Mouse (Mus musculus) neural tube, embryonic 15.5 days (tissue): Measurements from ENCODE around the gene Shmt2. TPM values are rescaled to one million over a fixed set of nuclear protein-coding genes. Genes with fewer than 3 reads are reported as not detected.
A peak's percentile ranks its signal among the peaks of the same experiment; 100 is the strongest.

Experiments
- ATAC-seq: fragments of 200-750 bp; cut with Nextera tagmentation; 2 replicates; pipeline ENCODE4 v1.8.0; 2017; ENCODE audit warnings: mild to moderate bottlenecking, moderate TSS enrichment, moderate library complexity; ENCODE audit not compliant: low FRiP score
- H3K27ac ChIP-seq: fragments of 300-500 bp; sonication (generic); replicated peaks from 2 replicates; pipeline ENCODE4 v1.5.1; 2015; ENCODE audit warnings: mild to moderate bottlenecking, inconsistent platforms
- H3K27me3 ChIP-seq: fragments of 300-500 bp; sonication (generic); replicated peaks from 2 replicates; pipeline ENCODE4 v1.6.1; 2015; ENCODE audit warnings: inconsistent platforms
- H3K36me3 ChIP-seq: fragments of 300-500 bp; sonication (generic); 2 replicates; pipeline ENCODE4 v1.6.1; 2015; ENCODE audit warnings: inconsistent platforms
- H3K4me1 ChIP-seq: fragments of 300-500 bp; sonication (generic); 2 replicates; pipeline ENCODE4 v1.6.1; 2015; ENCODE audit warnings: inconsistent platforms
- H3K4me2 ChIP-seq: fragments of 300-500 bp; sonication (generic); 2 replicates; pipeline ENCODE4 v1.6.1; 2015; ENCODE audit warnings: inconsistent platforms, mild to moderate bottlenecking, moderate library complexity
- H3K4me3 ChIP-seq: fragments of 300-500 bp; sonication (generic); replicated peaks from 2 replicates; pipeline ENCODE4 v1.5.1; 2015; ENCODE audit warnings: mild to moderate bottlenecking, inconsistent platforms
- H3K9ac ChIP-seq: fragments of 300-500 bp; sonication (generic); replicated peaks from 2 replicates; pipeline ENCODE4 v1.6.1; 2015; ENCODE audit warnings: mild to moderate bottlenecking, inconsistent platforms
- H3K9me3 ChIP-seq: fragments of 300-500 bp; sonication (generic); replicated peaks from 2 replicates; pipeline ENCODE4 v1.6.1; 2016; ENCODE audit warnings: inconsistent platforms
- WGBS: fragments of 180-500 bp; shearing (Covaris S2); methylation state at CpG from one replicate; pipeline ENCODE4 v1.1.7; 2015; ENCODE audit warnings: mixed read lengths; 5-methylcytosine and 5-hydroxymethylcytosine counted together
- polyA plus RNA-seq: library from polyadenylated mRNA; unstranded; fragments of >200 nt; fragmentation: Nextera tagmentation; extraction: Ambion mirVana; gene quantifications from 2 replicates; pipeline ENCODE4 v1.2.1, GENCODE M21; 2015

Gene Shmt2
- 50.4 and 69.9 TPM in 2 replicates for polyA plus RNA-seq

DNA sequence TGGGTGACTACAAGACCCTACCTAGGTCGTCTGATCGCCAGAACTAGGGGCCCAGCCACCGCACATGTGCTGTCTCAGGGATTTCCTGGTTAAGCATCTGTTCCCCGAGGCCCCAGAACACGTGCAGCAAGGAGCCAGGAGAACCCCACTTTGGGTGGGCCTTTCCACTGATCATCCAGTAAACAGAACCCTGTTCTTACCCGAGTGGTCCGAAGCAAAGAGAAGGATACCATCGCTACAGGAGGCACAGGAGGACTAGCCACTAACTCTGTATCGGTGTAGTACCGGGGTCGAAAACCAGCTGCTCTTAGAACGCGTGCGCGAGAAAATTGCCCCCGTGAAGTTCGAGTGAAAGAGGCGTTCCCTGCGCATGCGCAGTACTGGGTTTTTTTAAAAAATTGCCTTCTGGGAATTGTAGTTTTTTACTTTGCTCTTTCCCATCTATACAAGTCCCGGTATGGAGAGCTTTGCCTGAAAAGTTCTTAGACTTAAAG, at the start of gene Shmt2:
Gene Shmt2 (minus strand): TSS at position 357 of the 494 bp plus-strand sequence.
- ATAC-seq, result peak; percentile 58
- Histone ChIP-seq H3K4me1 (peaks cover 56% of the 10 kb centered on the region), H3K4me3 (peak within 1 kb of the TSS; percentile 61), H3K9me3 (no peaks in the 10 kb centered on the region), H3K4me2 (peak within 1 kb of the TSS; percentile 92), H3K27me3 (peaks cover 15% of the 10 kb centered on the region), H3K27ac (peak within 1 kb of the TSS; percentile 54), H3K9ac (peak within 1 kb of the TSS; percentile 54), H3K36me3 (peaks cover 13% of the 10 kb centered on the region)
- under 1% methylated on average over 21 of the region's 21 CpGs for WGBS

DNA sequence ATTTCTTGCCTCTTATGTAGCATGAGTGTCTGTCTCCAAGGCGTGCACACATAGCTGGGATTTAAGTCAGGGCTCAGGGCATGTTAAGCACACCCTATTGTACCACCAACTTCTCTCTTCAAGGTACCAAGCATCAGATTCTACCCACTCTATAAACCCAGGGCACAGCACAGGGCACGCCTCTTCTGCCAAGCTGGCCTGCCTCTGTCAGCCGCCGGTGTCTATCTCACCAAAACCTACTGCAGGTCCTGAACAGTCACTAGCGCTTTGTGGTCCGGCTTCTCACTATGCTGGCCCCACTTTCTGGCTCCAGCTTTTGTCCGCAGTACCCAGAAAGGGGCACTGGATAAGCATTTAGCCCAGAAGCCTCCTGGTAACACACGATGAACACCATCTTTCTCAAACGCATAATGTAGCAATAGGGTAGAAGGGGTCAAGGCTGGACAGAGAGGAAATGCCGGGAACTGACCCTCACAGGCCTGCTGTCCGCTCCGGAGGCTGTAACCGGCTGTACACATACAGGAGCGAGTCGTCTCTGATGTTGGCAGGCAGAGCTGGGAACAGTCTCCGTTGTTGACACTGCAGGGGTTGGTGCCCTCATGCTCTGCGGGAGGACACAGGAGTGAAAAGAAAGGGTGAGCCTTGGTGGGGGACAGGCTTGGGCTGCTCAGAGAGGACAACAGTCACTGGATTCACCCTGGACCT, 48.8 kb upstream of the Shmt2 start:
- H3K27ac ChIP-seq, result no peak overlapping the region
- no peaks in the 10 kb centered on the region for H3K4me1 ChIP-seq
- H3K4me3 ChIP-seq, result no peak overlapping the region
- 94% methylated on average over 17 of the region's 17 CpGs for WGBS
- no peak overlapping the region for H3K4me2 ChIP-seq
- ATAC-seq, result no peak
- peaks cover 90% of the 10 kb centered on the region for H3K36me3 ChIP-seq
- H3K9ac ChIP-seq, result no peak overlapping the region
- no peaks in the 10 kb centered on the region for H3K9me3 ChIP-seq
- H3K27me3 ChIP-seq, result no peaks in the 10 kb centered on the region

DNA sequence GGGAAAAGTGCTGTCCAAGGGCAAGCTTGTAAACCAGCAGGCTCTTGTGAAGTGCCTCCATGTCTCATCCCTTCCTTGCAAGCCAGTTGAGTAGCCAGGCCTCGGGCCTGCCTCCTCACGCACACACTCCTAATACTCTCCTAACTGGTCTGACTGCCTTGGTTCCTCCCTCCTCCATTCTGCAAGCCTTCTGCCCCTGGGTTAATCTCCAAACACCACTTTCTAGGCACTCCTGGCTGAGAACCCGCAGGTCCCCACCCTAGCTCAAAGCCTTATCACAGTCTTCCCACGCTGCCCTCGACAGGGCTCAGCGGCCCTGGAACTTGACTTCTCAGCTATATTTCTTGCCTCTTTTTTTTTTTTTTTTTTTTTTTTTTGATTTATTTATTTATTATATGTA, 48.1 kb upstream of the Shmt2 start:
- H3K4me2 ChIP-seq, result no peak overlapping the region
- H3K36me3 ChIP-seq, result peaks cover 88% of the 10 kb centered on the region
- no peak for ATAC-seq
- no peaks in the 10 kb centered on the region for H3K27me3 ChIP-seq
- 86% methylated on average over 6 of the region's 6 CpGs for WGBS
- H3K9me3 ChIP-seq, result no peaks in the 10 kb centered on the region
- H3K4me3 ChIP-seq, result no peak overlapping the region
- no peaks in the 10 kb centered on the region for H3K4me1 ChIP-seq
- H3K9ac ChIP-seq, result no peak overlapping the region
- H3K27ac ChIP-seq, result no peak overlapping the region

DNA sequence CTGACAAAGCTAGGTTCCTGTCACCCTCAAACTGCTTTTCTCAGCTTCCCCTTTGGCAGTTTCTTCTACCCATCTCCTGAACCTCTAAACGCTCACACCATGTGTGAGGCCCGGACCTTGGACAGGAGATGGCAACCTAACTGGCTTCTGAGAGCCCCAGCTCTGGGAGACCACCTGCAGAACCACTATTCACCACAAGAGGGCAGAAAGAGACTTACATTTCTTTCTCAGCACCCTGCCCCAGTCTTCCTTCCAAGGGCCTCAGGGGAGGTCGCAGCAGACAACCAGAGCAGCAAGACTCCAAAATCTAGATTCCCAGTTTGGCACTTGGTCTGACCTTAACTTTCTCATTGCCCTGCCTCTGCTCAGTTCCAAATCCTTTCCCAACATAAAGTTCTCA, 47.2 kb upstream of the Shmt2 start:
- H3K36me3 ChIP-seq, result peaks cover 82% of the 10 kb centered on the region
- WGBS, result 29% methylated on average over 3 of the region's 3 CpGs
- no peak overlapping the region for H3K9ac ChIP-seq
- peak; percentile 52; the same call in 1 of the 2 replicates for ATAC-seq
- no peaks in the 10 kb centered on the region for H3K27me3 ChIP-seq
- no peak overlapping the region for H3K4me2 ChIP-seq
- no peak overlapping the region for H3K4me3 ChIP-seq
- no peaks in the 10 kb centered on the region for H3K9me3 ChIP-seq
- no peak overlapping the region for H3K27ac ChIP-seq
- H3K4me1 ChIP-seq, result no peaks in the 10 kb centered on the region

DNA sequence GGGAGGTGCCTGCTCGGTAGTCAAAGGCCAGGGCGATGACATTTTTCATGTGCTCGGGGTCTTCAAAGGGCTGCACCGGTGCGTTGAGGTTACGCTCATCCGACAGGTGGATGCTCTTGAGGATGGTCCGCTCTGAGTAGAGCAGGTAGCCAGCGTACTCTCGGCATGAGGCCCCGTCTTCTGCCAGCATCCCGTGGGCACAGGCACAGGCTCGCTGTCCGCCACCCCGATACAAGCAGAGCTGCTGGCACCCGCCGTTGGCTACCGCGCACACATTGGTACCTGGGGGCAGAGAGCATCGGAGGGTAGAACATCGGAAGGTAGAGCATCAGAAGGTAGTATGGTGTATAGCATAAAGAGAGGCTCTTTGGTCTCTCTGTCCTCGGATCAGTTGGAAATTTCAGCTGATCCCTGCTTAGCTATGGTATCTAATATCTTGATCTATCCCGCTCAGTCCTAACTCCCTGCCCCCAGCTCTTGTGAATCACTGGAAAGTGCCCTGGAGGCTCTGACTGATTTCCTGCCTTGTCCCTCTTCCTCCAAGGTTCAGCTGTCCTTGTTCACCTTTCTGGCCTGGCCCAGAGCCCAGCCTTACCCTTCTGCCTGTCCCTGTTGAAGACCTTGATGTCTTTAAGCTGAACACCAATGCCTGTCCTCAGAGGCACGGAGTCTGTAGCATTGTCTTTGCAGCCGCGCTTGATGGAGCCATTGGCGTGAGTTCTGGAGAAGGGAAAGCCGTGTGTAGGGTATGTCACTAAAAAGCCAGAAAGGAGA, 44.5 kb upstream of the Shmt2 start:
- H3K27me3 ChIP-seq, result no peaks in the 10 kb centered on the region
- H3K9me3 ChIP-seq, result no peaks in the 10 kb centered on the region
- H3K4me2 ChIP-seq, result no peak overlapping the region
- H3K4me1 ChIP-seq, result no peaks in the 10 kb centered on the region
- 93% methylated on average over 28 of the region's 28 CpGs for WGBS
- no peak overlapping the region for H3K27ac ChIP-seq
- H3K4me3 ChIP-seq, result no peak overlapping the region
- no peak for ATAC-seq
- H3K9ac ChIP-seq, result no peak overlapping the region
- H3K36me3 ChIP-seq, result peaks cover 82% of the 10 kb centered on the region

DNA sequence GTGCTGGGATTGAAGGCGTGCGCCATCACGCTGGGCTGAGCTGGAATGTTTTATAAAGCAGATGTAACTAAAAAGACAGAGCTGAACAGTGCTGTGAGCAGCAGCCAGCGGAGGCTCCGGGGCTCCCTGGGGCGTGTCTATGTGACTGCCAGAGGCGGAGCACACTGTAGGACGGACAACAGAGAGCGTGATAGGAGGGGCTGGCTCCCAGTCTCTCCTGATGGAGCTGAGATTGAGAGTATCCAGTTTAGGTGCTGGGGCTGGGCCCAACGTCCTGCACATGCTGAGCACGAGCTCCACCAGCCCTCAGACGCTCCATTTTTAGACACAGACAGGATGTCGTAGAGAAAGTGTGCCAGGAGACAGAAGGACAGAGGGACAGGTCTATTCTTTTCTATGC, 42.1 kb upstream of the Shmt2 start:
- no peak for ATAC-seq
- WGBS, result 51% methylated on average over 13 of the region's 13 CpGs

DNA sequence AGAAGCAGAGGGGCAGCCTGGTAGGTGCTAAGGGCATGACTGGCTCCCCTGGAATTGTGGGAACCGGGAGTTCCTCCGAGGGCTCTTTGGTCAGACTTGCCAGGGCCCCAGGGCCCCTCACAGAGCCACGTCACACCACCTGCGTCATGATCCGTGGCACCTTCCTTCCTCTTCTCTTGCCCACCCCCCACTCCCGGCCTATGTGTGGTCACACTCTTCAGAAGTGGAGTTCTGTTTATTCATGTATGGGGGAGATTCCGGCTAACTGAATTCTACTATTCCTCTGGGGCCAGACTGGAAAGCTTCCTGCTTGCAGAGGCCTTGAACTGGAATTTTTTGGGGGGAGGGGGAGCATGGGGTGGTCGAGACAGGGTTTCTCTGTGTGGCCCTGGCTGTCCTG, 41.6 kb upstream of the Shmt2 start:
- no peak overlapping the region for H3K27ac ChIP-seq
- no peak for ATAC-seq
- 85% methylated on average over 8 of the region's 8 CpGs for WGBS

More for the DNA sequence above, 42.1 kb upstream of the Shmt2 start:
- H3K9me3 ChIP-seq, result no peaks in the 10 kb centered on the region
- H3K4me3 ChIP-seq, result no peak overlapping the region
- H3K4me1 ChIP-seq, result no peaks in the 10 kb centered on the region
- no peaks in the 10 kb centered on the region for H3K27me3 ChIP-seq
- peaks cover 87% of the 10 kb centered on the region for H3K36me3 ChIP-seq
- H3K27ac ChIP-seq, result no peak overlapping the region
- no peak overlapping the region for H3K4me2 ChIP-seq
- H3K9ac ChIP-seq, result no peak overlapping the region

DNA sequence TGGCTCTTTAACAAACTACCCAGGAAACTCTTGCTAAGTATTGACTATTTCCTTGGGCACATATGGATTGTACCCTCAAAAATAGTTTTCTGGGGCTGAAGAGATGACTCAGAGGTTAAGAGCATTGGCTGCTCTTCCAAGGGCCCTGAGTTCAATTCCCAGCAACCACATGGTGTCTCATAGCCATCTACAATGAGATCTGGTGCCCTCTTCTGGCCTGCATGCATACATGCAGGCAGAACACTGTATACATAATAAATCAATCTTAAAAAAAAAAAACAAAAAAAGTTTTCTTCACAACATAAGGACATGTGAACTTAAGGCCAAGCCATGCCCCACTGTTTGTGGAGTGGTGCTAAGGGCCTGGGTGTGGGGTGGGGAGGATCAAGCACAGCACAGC, 38.9 kb upstream of the Shmt2 start:
- no peaks in the 10 kb centered on the region for H3K9me3 ChIP-seq
- H3K4me1 ChIP-seq, result no peaks in the 10 kb centered on the region
- ATAC-seq, result no peak
- H3K4me3 ChIP-seq, result no peak overlapping the region
- no peak overlapping the region for H3K4me2 ChIP-seq
- no peak overlapping the region for H3K9ac ChIP-seq
- no peaks in the 10 kb centered on the region for H3K27me3 ChIP-seq
- H3K27ac ChIP-seq, result no peak overlapping the region
- H3K36me3 ChIP-seq, result peaks cover 90% of the 10 kb centered on the region

More for the DNA sequence above, 41.6 kb upstream of the Shmt2 start:
- Histone ChIP-seq H3K4me1 (no peaks in the 10 kb centered on the region), H3K36me3 (peaks cover 87% of the 10 kb centered on the region), H3K9ac (no peak overlapping the region), H3K4me2 (no peak overlapping the region), H3K27me3 (no peaks in the 10 kb centered on the region), H3K4me3 (no peak overlapping the region), H3K9me3 (no peaks in the 10 kb centered on the region)

DNA sequence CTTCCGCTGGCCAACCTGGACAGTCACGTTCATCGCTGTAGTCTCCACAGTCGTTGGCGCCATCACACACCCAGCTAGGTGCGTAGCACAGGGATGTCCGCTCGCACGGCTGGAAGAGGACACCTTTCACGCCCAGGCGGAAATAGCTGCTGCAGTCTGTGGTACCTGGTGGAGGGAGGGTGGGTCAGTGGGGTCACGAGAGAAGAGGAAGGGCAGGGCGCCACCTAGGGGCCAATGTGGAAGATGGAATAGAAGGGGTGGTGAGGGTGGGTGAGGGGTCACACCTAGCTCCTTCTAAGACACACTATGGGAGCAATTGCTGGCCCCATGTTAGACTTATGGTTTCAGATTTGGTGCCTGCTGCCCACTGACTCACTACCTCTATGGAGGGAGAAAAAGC, 35.2 kb upstream of the Shmt2 start:
- H3K4me1 ChIP-seq, result no peaks in the 10 kb centered on the region
- no peaks in the 10 kb centered on the region for H3K9me3 ChIP-seq
- H3K36me3 ChIP-seq, result peaks cover 98% of the 10 kb centered on the region
- no peak overlapping the region for H3K9ac ChIP-seq
- H3K27me3 ChIP-seq, result no peaks in the 10 kb centered on the region
- WGBS, result 90% methylated on average over 13 of the region's 13 CpGs
- H3K4me2 ChIP-seq, result no peak overlapping the region
- ATAC-seq, result no peak
- no peak overlapping the region for H3K4me3 ChIP-seq
- no peak overlapping the region for H3K27ac ChIP-seq

DNA sequence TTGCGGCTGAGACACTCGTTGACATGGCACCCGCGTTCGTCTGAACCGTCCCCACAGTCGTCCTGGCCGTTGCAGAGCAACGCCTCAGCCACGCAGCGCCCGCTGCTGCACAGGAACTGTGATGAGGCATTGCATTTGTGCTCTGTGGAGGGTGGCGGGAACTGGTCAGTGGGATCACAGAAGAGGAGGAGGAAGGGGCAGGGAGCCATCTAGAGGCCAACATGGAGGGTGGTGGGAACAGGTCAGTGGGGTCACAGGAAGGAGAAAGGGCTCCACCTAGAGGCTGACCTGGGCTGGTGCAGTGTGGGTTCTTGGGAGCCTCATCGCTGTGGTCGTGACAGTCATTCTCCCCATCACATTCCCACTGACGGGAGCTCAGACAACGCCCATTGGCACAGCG, 33.5 kb upstream of the Shmt2 start:
- Histone ChIP-seq H3K9ac (no peak overlapping the region), H3K4me2 (no peak overlapping the region), H3K27me3 (no peaks in the 10 kb centered on the region), H3K9me3 (no peaks in the 10 kb centered on the region), H3K4me3 (no peak overlapping the region), H3K4me1 (no peaks in the 10 kb centered on the region), H3K36me3 (peaks cover 98% of the 10 kb centered on the region), H3K27ac (no peak overlapping the region)
- 0 out of 2 replicates have a peak, but pooled peaks have one; percentile 11 for ATAC-seq
- WGBS, result 59% methylated on average over 18 of the region's 18 CpGs

DNA sequence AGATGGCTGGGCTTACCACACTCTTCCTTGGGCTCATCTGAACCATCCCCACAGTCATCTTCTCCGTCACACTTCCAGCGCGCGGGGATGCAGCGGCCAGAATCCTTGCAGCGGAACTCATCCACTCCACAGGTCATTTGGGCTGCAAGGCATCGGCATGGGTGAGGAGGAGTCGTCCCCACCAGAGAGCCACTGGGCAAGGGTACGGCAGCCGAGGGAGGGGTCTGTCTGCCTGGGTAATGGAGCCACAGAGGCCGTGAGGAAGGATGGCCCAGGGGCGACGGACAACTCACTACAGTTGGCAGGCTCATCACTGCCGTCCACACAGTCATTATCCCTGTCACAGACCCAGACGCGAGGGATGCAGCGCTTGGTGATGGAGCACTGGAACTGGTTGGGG, 27.6 kb upstream of the Shmt2 start:
- Histone ChIP-seq H3K9me3 (no peaks in the 10 kb centered on the region), H3K27ac (no peak overlapping the region), H3K36me3 (peaks cover 100% of the 10 kb centered on the region), H3K4me1 (no peaks in the 10 kb centered on the region), H3K9ac (no peak overlapping the region), H3K4me2 (no peak overlapping the region), H3K27me3 (no peaks in the 10 kb centered on the region), H3K4me3 (no peak overlapping the region)
- ATAC-seq, result no peak
- WGBS, result 83% methylated on average over 17 of the region's 17 CpGs

DNA sequence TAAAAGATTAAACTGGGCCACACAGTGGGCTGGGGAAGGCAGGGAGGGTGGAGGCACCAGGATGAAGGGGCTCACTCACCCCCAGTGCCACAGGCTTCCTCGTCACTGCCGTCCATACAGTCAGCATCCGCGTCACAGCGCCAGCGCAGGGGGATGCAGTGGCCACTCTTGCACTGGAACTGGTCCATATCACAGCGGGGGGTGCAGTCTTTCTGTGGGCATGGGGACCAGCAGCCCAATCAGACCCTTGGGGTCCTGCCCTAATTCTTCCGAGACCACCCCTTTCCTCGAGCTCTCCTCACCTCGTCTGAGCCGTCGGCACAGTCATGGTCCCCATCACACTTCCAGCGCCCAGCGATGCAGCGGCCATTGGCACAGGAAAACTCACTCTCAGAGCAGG, 26.0 kb upstream of the Shmt2 start:
- ATAC-seq, result no peak
- Histone ChIP-seq H3K27ac (0 out of 2 replicates have a peak overlapping the region, but pooled peaks have one; percentile 3), H3K9ac (no peak overlapping the region), H3K4me2 (no peak overlapping the region), H3K4me3 (no peak overlapping the region), H3K9me3 (no peaks in the 10 kb centered on the region), H3K36me3 (peaks cover 100% of the 10 kb centered on the region), H3K27me3 (no peaks in the 10 kb centered on the region), H3K4me1 (no peaks in the 10 kb centered on the region)
- WGBS, result 91% methylated on average over 15 of the region's 15 CpGs
